Mouse (Mus musculus) intestine, postnatal 0 days (tissue): ENCODE results near the gene Hoxb2. TPM values are rescaled to one million over a fixed set of nuclear protein-coding genes. Genes with fewer than 3 reads are reported as not detected.

Source experiments
- ATAC-seq: fragments of 200-750 bp; cut with Nextera tagmentation; 2 replicates; pipeline ENCODE4 v1.8.0; 2017; ENCODE audit warnings: mild to moderate bottlenecking, moderate TSS enrichment, moderate library complexity
- H3K27ac ChIP-seq: fragments of 300-500 bp; sonication (generic); 2 replicates; pipeline ENCODE4 v1.5.1; 2014; ENCODE audit warnings: mild to moderate bottlenecking, low read depth, low read length, moderate library complexity
- H3K27me3 ChIP-seq: fragments of 300-500 bp; sonication (generic); replicated peaks from 2 replicates; pipeline ENCODE4 v1.6.1; 2014; ENCODE audit warnings: low read length, mixed read lengths; ENCODE audit not compliant: control insufficient read depth, insufficient read depth
- H3K36me3 ChIP-seq: fragments of 300-500 bp; sonication (generic); 2 replicates; pipeline ENCODE4 v1.6.1; 2014; ENCODE audit warnings: mild to moderate bottlenecking, moderate library complexity; ENCODE audit not compliant: control insufficient read depth, insufficient read depth
- H3K4me1 ChIP-seq: fragments of 300-500 bp; sonication (generic); replicated peaks from 2 replicates; pipeline ENCODE4 v1.6.1; 2014; ENCODE audit warnings: antibody characterized with exemption, low read length, mixed read lengths; ENCODE audit not compliant: control insufficient read depth, insufficient read depth
- H3K4me2 ChIP-seq: fragments of 300-500 bp; sonication (generic); replicated peaks from 2 replicates; pipeline ENCODE4 v1.6.1; 2014; ENCODE audit warnings: low read depth, mild to moderate bottlenecking, moderate library complexity
- H3K4me3 ChIP-seq: fragments of 300-500 bp; sonication (generic); 2 replicates; pipeline ENCODE4 v1.5.1; 2014; ENCODE audit warnings: low read depth, low read length
- H3K9ac ChIP-seq: fragments of 300-500 bp; sonication (generic); 2 replicates; pipeline ENCODE4 v1.6.1; 2014; ENCODE audit warnings: mild to moderate bottlenecking, low read depth, low read length
- H3K9me3 ChIP-seq: fragments of 300-500 bp; sonication (generic); 2 replicates; pipeline ENCODE4 v1.6.1; 2016; ENCODE audit warnings: mixed run types; ENCODE audit not compliant: control insufficient read depth
- CTCF ChIP-seq: sonication (generic); IDR thresholded peaks from 2 replicates; pipeline ENCODE4 v1.5.1; 2016; ENCODE audit warnings: low read depth, mild to moderate bottlenecking, control low read depth, antibody characterized with exemption, moderate library complexity
- WGBS: fragments of 180-500 bp; shearing (Covaris S2); extraction: QIAGEN DNeasy Blood & Tissue Kit; methylation state at CpG from one replicate; pipeline ENCODE4 v1.1.7; 2014; 5-methylcytosine and 5-hydroxymethylcytosine counted together
- polyA plus RNA-seq: library from polyadenylated mRNA; unstranded; fragments of >200 nt; fragmentation: Nextera tagmentation; extraction: Ambion mirVana; gene quantifications from 2 replicates; pipeline ENCODE4 v1.2.1, GENCODE M21; 2015

The Hoxb2 gene
- polyA plus RNA-seq, 1 experiment from 2014 or later = 8.4 TPM

- ATAC-seq = peak; percentile 26
- under 1% methylated on average over 29 of the region's 34 CpGs for WGBS
- H3K4me3 ChIP-seq = peak overlapping the region; percentile 59
These were observed 31.0 kb upstream of the Hoxb2 start for GRCm38 (mm10) chr11:96319071-96319902.

GRCm38 (mm10) chr11:96319910-96320309 lies 30.4 kb upstream of the Hoxb2 start:
- no peak for TF ChIP-seq CTCF
- no peak for ATAC-seq
- 2% methylated on average over 29 of the region's 29 CpGs for WGBS

More at GRCm38 (mm10) chr11:96319071-96319902, 31.0 kb upstream of the Hoxb2 start:
- peak overlapping the region; percentile 83 for H3K4me2 ChIP-seq
- H3K27ac ChIP-seq = peak overlapping the region; percentile 94
- H3K9ac ChIP-seq = peak overlapping the region; percentile 69
- H3K36me3 ChIP-seq = no peaks in the 10 kb centered on the region
- H3K9me3 ChIP-seq = no peaks in the 10 kb centered on the region
- H3K4me1 ChIP-seq = no peaks in the 10 kb centered on the region
- H3K27me3 ChIP-seq = peaks cover 29% of the 10 kb centered on the region; the same call in 1 of the 2 replicates
- TF ChIP-seq CTCF = no peak

GRCm38 (mm10) chr11:96320688-96321087 lies 29.6 kb upstream of the Hoxb2 start:
- peak overlapping the region; percentile 22; the same call in 1 of the 2 replicates for H3K9ac ChIP-seq

More at GRCm38 (mm10) chr11:96319910-96320309, 30.4 kb upstream of the Hoxb2 start:
- H3K36me3 ChIP-seq = no peaks in the 10 kb centered on the region
- H3K27me3 ChIP-seq = peaks cover 28% of the 10 kb centered on the region; the same call in 1 of the 2 replicates
- H3K27ac ChIP-seq = peak overlapping the region; percentile 94
- H3K4me3 ChIP-seq = peak overlapping the region; percentile 59
- H3K4me2 ChIP-seq = peak overlapping the region; percentile 83
- peak overlapping the region; percentile 69 for H3K9ac ChIP-seq
- H3K9me3 ChIP-seq = no peaks in the 10 kb centered on the region
- no peaks in the 10 kb centered on the region for H3K4me1 ChIP-seq

GRCm38 (mm10) chr11:96321846-96322245 lies 28.5 kb upstream of the Hoxb2 start:
- peak overlapping the region; percentile 83 for H3K4me2 ChIP-seq
- no peaks in the 10 kb centered on the region for H3K36me3 ChIP-seq
- H3K9me3 ChIP-seq = no peaks in the 10 kb centered on the region
- H3K27ac ChIP-seq = peak overlapping the region; percentile 36; the same call in 1 of the 2 replicates
- peak overlapping the region; percentile 5; the same call in 1 of the 2 replicates for H3K9ac ChIP-seq
- no peak for TF ChIP-seq CTCF
- ATAC-seq = no peak
- H3K4me3 ChIP-seq = 0 out of 2 replicates have a peak overlapping the region, but pooled peaks have one; percentile 9
- WGBS = 30% methylated on average over 5 of the region's 5 CpGs
- peaks cover 24% of the 10 kb centered on the region for H3K27me3 ChIP-seq
- no peaks in the 10 kb centered on the region for H3K4me1 ChIP-seq

More at GRCm38 (mm10) chr11:96320688-96321087, 29.6 kb upstream of the Hoxb2 start:
- Histone ChIP-seq H3K4me3 (peak overlapping the region; percentile 59), H3K4me1 (no peaks in the 10 kb centered on the region), H3K36me3 (no peaks in the 10 kb centered on the region), H3K27ac (peak overlapping the region; percentile 37; the same call in 1 of the 2 replicates), H3K9me3 (no peaks in the 10 kb centered on the region), H3K4me2 (peak overlapping the region; percentile 83), H3K27me3 (peaks cover 29% of the 10 kb centered on the region)
- WGBS = 26% methylated on average over 17 of the region's 17 CpGs
- no peak for TF ChIP-seq CTCF
- no peak for ATAC-seq

- no peaks in the 10 kb centered on the region for H3K4me1 ChIP-seq
- H3K27ac ChIP-seq = peak overlapping the region; percentile 36; the same call in 1 of the 2 replicates
- peaks cover 23% of the 10 kb centered on the region for H3K27me3 ChIP-seq
- H3K9ac ChIP-seq = 0 out of 2 replicates have a peak overlapping the region, but pooled peaks have one; percentile 13
- peak overlapping the region; percentile 9; the same call in 1 of the 2 replicates for H3K4me3 ChIP-seq
- no peak for TF ChIP-seq CTCF
- peak overlapping the region; percentile 83 for H3K4me2 ChIP-seq
- no peak for ATAC-seq
- H3K9me3 ChIP-seq = no peaks in the 10 kb centered on the region
- H3K36me3 ChIP-seq = no peaks in the 10 kb centered on the region
- 40% methylated on average over 6 of the region's 6 CpGs for WGBS
These were observed 27.6 kb upstream of the Hoxb2 start for GRCm38 (mm10) chr11:96322738-96323137.

- Histone ChIP-seq H3K4me3 (peak within 1 kb of the TSS; percentile 9; the same call in 1 of the 2 replicates), H3K27ac (peak within 1 kb of the TSS; percentile 42), H3K36me3 (no peaks in the 10 kb centered on the region), H3K4me2 (peak within 1 kb of the TSS; percentile 83), H3K9me3 (no peaks in the 10 kb centered on the region), H3K27me3 (peaks cover 19% of the 10 kb centered on the region), H3K4me1 (no peaks in the 10 kb centered on the region), H3K9ac (0 out of 2 replicates have a peak within 1 kb of the TSS, but pooled peaks have one; percentile 13)
- 51% methylated on average over 10 of the region's 10 CpGs for WGBS
- TF ChIP-seq CTCF = no peak
- no peak for ATAC-seq
These were observed 27.2 kb upstream of the Hoxb2 start, which contains the start of gene Hoxb3 for GRCm38 (mm10) chr11:96323154-96323553. Gene Hoxb3 (plus strand): TSS chr11:96323326.
